Mouse (Mus musculus): ENCODE measurements around the gene Map2k5.

DNA sequence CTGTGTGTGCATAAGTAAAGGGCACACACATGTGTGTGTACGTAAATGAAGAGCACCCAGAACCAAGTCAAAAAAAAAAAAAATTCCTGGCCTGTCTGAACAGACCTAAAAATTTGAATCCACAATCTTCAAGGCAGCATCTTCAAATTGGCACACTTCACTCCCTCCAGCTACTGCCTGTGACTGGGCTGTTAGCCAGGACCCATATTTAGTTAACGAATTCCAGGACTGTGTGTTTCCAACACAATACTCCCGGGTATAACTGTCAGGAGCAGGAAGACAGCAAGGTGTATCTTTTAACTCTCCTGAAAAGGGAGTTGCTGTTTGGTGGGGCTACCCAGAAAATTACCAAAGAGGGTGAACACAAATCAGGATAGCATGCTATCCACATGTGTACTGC lies 118.9 kb downstream of the Map2k5 start:
- TF ChIP-seq CTCF (IDR thresholded peaks at IDR 0.05; ENCODE audit: borderline replicate concordance, control insufficient read depth, extremely low read depth, insufficient read depth, low read length, poor library complexity), result no peak
- TF ChIP-seq POLR2A (IDR thresholded peaks at IDR 0.05; ENCODE audit: control insufficient read depth, extremely low read depth, insufficient read depth, low read length, poor library complexity), result no peak

All from thymus, adult 2 months (tissue).